Mouse (Mus musculus): Measurements from ENCODE around the gene Gm42791.

DNA sequence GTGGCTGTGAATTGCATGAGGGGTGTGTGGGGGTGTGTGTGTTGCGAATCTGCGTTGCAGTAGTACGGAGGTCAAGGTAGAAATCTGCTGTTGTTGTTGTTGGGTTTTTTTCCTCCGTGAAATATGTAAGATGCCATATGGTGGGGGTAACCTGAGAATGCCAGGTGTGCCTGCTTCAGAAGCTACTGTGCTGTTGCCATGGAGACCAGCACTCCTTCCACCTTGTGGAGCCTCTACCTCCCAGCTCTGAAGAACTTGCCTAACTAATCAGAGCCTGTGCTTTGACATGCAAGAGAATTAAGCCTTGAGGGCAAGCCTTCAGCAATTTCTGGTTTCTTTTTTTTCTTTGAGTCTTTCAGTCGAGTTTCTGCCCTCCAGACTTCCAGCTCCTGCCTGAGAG lies 140.8 kb downstream of the Gm42791 start:
- no peak for TF ChIP-seq POLR2A (IDR thresholded peaks at IDR 0.05; ENCODE audit: borderline replicate concordance, control insufficient read depth, low read depth, low read length)
- no peak for TF ChIP-seq CTCF (IDR thresholded peaks at IDR 0.05; ENCODE audit: control insufficient read depth, insufficient read depth, low read length)

Data from bone marrow, adult 2 months (tissue).